Mouse (Mus musculus) lung, adult 2 months (tissue): ENCODE measurements around the gene Mfsd2b. TPM values are rescaled to one million over a fixed set of nuclear protein-coding genes. Genes with fewer than 3 reads are reported as not detected.
"Not testable (repeated sequence)": the region's sequence is repeated elsewhere in the genome, so short reads cannot be mapped to it uniquely, and the experiment has no call there.

Source experiments
- DNase-seq: peaks from one replicate; pipeline ENCODE4 v3.0.0; 2022
- H3K4me1 ChIP-seq: fragments of 200-500 bp; 2 replicates; pipeline ENCODE4 v1.6.1; 2011; ENCODE audit warnings: low read length; ENCODE audit not compliant: control insufficient read depth, insufficient read depth
- H3K4me3 ChIP-seq: fragments of 200-500 bp; replicated peaks from 2 replicates; pipeline ENCODE3; 2011; ENCODE audit warnings: low read depth, mild to moderate bottlenecking, control low read depth, low read length; ENCODE audit errors: extremely low read depth
- CTCF ChIP-seq: fragments of 200-500 bp; IDR thresholded peaks from 2 replicates; pipeline ENCODE4 v1.5.1; 2011; ENCODE audit warnings: mild to moderate bottlenecking, low read length, control low read depth; ENCODE audit not compliant: insufficient read depth
- POLR2A ChIP-seq: fragments of 200-500 bp; IDR thresholded peaks from 2 replicates; pipeline ENCODE4 v1.6.1; 2011; ENCODE audit warnings: low read depth, mild to moderate bottlenecking, control low read depth, low read length, borderline replicate concordance; ENCODE audit errors: extremely low read depth
- WGBS: fragments of 180-500 bp; shearing (Covaris S2); methylation state at CpG from one replicate; pipeline ENCODE4 v1.1.7; 2018; 5-methylcytosine and 5-hydroxymethylcytosine counted together
- polyA plus RNA-seq: library from polyadenylated mRNA; depleted of rRNA; stranded (reverse); fragments of >200 nt; gene quantifications from 2 replicates; pipeline ENCODE4 v1.2.3, GENCODE M21; 2012

Gene Mfsd2b
- polyA plus RNA-seq, 1 experiment: 4.1 TPM

GRCm38 (mm10) chr12:4906951-4907906 lies 33.1 kb upstream of the Mfsd2b start, which contains the start of gene Ubxn2a:
TSS of gene Ubxn2a (minus strand) at chr12:4907705.
- peak; percentile 94 for DNase-seq
- under 1% methylated on average over 125 of the region's 125 CpGs for WGBS
- peak; percentile 60 for TF ChIP-seq POLR2A
- no peak for TF ChIP-seq CTCF

DNA sequence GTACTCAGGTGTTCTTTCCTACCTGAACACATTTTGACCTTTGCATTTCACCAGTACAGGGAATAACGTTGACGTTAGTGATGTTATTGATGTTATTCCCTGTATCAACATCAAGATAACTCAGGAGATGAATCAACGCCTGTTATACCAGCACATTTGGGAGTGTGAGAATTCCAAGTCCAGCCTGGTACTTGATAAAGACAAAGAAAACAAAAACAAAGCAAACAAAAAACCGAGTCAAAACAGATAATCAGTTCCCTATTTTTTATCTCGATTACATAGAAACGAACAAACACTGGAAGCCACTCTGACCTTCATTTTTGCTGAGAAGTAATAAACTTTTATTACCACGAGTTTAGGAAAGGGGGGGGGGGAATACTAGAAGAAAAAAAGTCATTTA lies 32.3 kb upstream of the Mfsd2b start:
- Histone ChIP-seq H3K4me3 (peak overlapping the region; percentile 81), H3K4me1 (no peaks in the 10 kb centered on the region; the same call in 1 of the 2 replicates)
- 24% methylated on average over 7 of the region's 7 CpGs for WGBS
- DNase-seq: no peak
- no peak for TF ChIP-seq CTCF
- no peak for TF ChIP-seq POLR2A

More at GRCm38 (mm10) chr12:4906951-4907906, 33.1 kb upstream of the Mfsd2b start, which contains the start of gene Ubxn2a:
- Histone ChIP-seq H3K4me1 (no peaks in the 10 kb centered on the region; the same call in 1 of the 2 replicates), H3K4me3 (peak within 1 kb of the TSS; percentile 81)

DNA sequence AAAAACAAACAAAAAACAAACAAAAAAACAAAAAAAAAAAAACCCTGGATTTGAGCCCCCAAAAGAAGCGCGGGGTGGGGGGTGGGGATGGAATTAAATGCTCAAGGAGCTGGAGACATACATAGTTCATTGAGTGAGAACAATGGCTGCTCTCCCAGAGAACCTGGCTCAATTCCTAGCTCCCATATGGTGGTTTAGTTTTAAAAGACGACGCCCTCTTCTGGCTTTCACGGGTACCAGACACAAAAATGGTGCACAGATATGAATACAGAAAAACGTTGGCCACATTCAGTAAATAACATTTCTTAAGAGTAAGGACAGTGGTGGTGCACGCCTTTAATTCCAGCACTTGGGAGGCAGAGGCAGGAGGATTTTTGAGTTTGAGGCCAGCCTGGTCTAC lies 31.8 kb upstream of the Mfsd2b start:
- Histone ChIP-seq H3K4me3 (no peak overlapping the region), H3K4me1 (no peaks in the 10 kb centered on the region; the same call in 1 of the 2 replicates)
- TF ChIP-seq CTCF (no peak), POLR2A (no peak)
- WGBS: 72% methylated on average over 7 of the region's 7 CpGs
- DNase-seq: no peak

- TF ChIP-seq POLR2A (no peak), CTCF (no peak)
- no peak overlapping the region for H3K4me3 ChIP-seq
- DNase-seq: no peak
- WGBS: 98% methylated on average over 5 of the region's 5 CpGs
- H3K4me1 ChIP-seq: no peaks in the 10 kb centered on the region; the same call in 1 of the 2 replicates
Measured at GRCm38 (mm10) chr12:4898024-4898423, 23.9 kb upstream of the Mfsd2b start.

DNA sequence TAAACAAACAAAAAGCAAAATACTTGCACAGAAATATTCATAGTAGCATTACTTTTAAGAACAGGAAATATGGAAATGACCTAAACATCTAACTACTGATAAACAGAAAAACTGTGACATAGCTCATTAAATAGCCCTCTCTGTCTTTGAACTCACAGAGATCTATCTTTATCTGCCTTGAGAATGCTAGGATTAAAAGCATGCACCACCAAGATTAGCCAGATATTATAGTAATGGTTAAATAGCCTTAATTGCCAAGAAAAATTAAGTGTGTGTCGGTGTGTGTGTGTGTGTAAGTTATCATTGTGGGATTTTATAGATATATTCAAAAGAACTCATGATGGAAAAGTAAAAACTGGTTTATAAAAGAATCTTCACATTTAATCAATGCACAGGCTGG lies 15.7 kb upstream of the Mfsd2b start:
- DNase-seq: no peak
- 98% methylated on average over 1 of the region's 1 CpGs for WGBS
- TF ChIP-seq CTCF (no peak), POLR2A (no peak)

DNA sequence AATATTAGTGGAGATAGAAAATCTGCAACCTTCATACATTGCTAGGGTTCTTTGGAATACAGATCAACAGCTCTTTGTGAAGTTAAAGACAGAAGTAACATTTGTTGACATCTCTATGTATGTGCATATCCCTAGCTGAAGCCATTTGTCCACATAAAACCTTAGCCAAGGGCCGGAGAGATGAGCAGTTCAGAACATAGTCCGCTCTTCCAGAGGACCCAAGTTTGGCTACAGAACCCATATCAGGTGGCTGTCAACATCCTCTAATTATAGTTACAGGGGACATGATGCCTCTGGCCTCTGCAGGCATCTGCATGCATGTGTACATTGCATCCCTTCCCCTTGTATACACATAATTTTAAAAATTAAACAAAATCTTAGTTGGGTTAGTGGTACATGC lies 15.1 kb upstream of the Mfsd2b start:
- Histone ChIP-seq H3K4me3 (no peak overlapping the region), H3K4me1 (no peaks in the 10 kb centered on the region)
- no peak for DNase-seq
- WGBS: 99% methylated on average over 2 of the region's 2 CpGs
- TF ChIP-seq POLR2A (no peak), CTCF (no peak)

More for the DNA sequence above, 15.7 kb upstream of the Mfsd2b start:
- H3K4me3 ChIP-seq: no peak overlapping the region
- H3K4me1 ChIP-seq: no peaks in the 10 kb centered on the region

DNA sequence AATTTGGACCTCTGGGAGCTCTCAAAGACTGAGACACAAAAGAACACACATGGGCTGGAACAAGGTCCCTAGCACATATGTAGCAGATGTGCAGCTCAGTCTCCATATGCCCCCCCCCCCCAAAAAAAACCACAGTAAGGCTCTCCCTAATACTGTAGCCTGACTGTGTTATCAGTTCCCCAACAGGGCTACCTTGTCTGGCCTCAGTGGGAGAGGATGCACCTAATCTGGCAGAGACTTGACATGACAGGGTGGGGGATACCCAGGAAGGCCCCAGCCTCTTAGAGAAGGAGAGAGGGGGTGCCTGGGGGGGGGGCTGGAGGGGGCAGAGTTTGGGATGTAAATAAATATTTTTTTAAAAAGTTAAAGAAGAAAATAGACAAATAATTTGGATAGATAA lies 14.6 kb upstream of the Mfsd2b start:
- no peak for DNase-seq
- Histone ChIP-seq H3K4me1 (no peaks in the 10 kb centered on the region), H3K4me3 (no peak overlapping the region)
- TF ChIP-seq CTCF: no peak
- TF ChIP-seq POLR2A: no peak

GRCm38 (mm10) chr12:4886581-4886980 lies 12.4 kb upstream of the Mfsd2b start:
- H3K4me3 ChIP-seq, DNase-seq, H3K4me1 ChIP-seq: not testable (repeated sequence)
- WGBS: 99% methylated on average over 4 of the region's 4 CpGs

DNA sequence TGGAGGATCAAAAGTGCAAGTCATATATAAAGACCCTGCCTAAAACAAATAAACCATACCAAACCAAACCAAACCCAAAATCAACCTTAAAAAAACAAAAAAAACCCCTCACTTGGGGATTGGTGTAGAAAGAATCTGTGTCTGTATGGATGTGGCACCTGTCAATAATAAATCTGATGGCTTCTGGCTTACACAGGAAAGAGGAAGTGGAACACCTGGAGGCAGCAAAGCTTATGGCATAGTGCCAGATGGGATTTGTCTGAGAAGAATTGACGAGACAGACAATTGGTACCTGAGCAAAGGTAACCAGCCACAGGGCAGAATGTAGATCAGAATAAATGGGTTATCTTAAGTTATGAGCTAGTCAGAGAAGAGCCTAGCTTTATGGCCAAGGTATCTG lies 10.9 kb upstream of the Mfsd2b start:
- TF ChIP-seq CTCF (no peak), POLR2A (no peak)
- DNase-seq: no peak

GRCm38 (mm10) chr12:4882086-4882485 lies 7.9 kb upstream of the Mfsd2b start:
- WGBS: 70% methylated on average over 2 of the region's 2 CpGs
- TF ChIP-seq CTCF (no peak), POLR2A (no peak)
- Histone ChIP-seq H3K4me1 (no peaks in the 10 kb centered on the region), H3K4me3 (no peak overlapping the region)
- DNase-seq: no peak

More for the DNA sequence above, 10.9 kb upstream of the Mfsd2b start:
- H3K4me3 ChIP-seq: no peak overlapping the region
- WGBS: 51% methylated on average over 1 of the region's 1 CpGs
- no peaks in the 10 kb centered on the region for H3K4me1 ChIP-seq
